Comparison of ENCODE assay signal across 8 mouse cellular contexts in genomic region chr17:46546995-46547394, GRCm38 (mm10). TPM values are rescaled to one million over a fixed set of nuclear protein-coding genes. Genes with fewer than 3 reads are reported as not detected.
DNase-seq lines count a peak whose midpoint lies in the region; ATAC-seq and TF ChIP-seq lines count a peak whose summit lies in the region.

No protein-coding gene starts in this region.

- peak overlapping the region; percentile 91 for H3K27ac ChIP-seq in layer of hippocampus, adult 2 months
- H3K27ac ChIP-seq in hindbrain, embryonic 14.5 days: no peak overlapping the region
- H3K27ac ChIP-seq in neural tube, embryonic 13.5 days (replicated peaks): no peak overlapping the region

- peaks cover 7% of the 10 kb centered on the region; the same call in 1 of the 2 replicates for H3K27me3 ChIP-seq in hindbrain, embryonic 14.5 days (ENCODE audit: control insufficient read depth, insufficient read depth, low read length)
- H3K27me3 ChIP-seq in neural tube, embryonic 13.5 days: peaks cover 12% of the 10 kb centered on the region

- H3K4me1 ChIP-seq in hindbrain, embryonic 14.5 days (replicated peaks; ENCODE audit: control insufficient read depth, insufficient read depth, low read length): peaks cover 5% of the 10 kb centered on the region; the same call in 1 of the 2 replicates
- H3K4me1 ChIP-seq in neural tube, embryonic 13.5 days (replicated peaks): peaks cover 30% of the 10 kb centered on the region

- DNase-seq in cerebellum, adult 11-12 months: peak; percentile 54
- no peak for DNase-seq in cerebellum, adult 11 months
- no peak for DNase-seq in layer of hippocampus, adult 2 months (ENCODE audit: low spot score in 2 of 2)
- no peak for DNase-seq in layer of hippocampus, postnatal 25 days (ENCODE audit: extremely low spot score in 1 of 2, low spot score in 1 of 2)
- DNase-seq in hindbrain, embryonic 14.5 days (ENCODE audit: low spot score): no peak
- DNase-seq in left cerebral cortex, adult 8-10 months (ENCODE audit: low spot score in 2 of 2): no peak
- no peak for DNase-seq in ovary, postnatal 10 days (ENCODE audit: low spot score)

- no peak for ATAC-seq in hindbrain, embryonic 14.5 days (ENCODE audit: low FRiP score)
- ATAC-seq in neural tube, embryonic 13.5 days (ENCODE audit: low read depth): no peak

- WGBS in hindbrain, embryonic 14.5 days: 11% methylated on average over 8 of the region's 8 CpGs
- 14% methylated on average over 8 of the region's 8 CpGs for WGBS in neural tube, embryonic 13.5 days

- no peaks in the 10 kb centered on the region for H3K9me3 ChIP-seq in hindbrain, embryonic 14.5 days (ENCODE audit: control insufficient read depth, low read length)
- no peaks in the 10 kb centered on the region for H3K9me3 ChIP-seq in neural tube, embryonic 13.5 days

- no peak overlapping the region for H3K9ac ChIP-seq in hindbrain, embryonic 14.5 days
- no peak overlapping the region for H3K9ac ChIP-seq in neural tube, embryonic 13.5 days

- peaks cover 54% of the 10 kb centered on the region for H3K36me3 ChIP-seq in hindbrain, embryonic 14.5 days (replicated peaks; ENCODE audit: control insufficient read depth, insufficient read depth)
- peaks cover 55% of the 10 kb centered on the region for H3K36me3 ChIP-seq in neural tube, embryonic 13.5 days

- H3K4me3 ChIP-seq in layer of hippocampus, adult 2 months: peak overlapping the region; percentile 74; the same call in 1 of the 2 replicates
- H3K4me3 ChIP-seq in hindbrain, embryonic 14.5 days (replicated peaks; ENCODE audit: low read length): no peak overlapping the region
- no peak overlapping the region for H3K4me3 ChIP-seq in neural tube, embryonic 13.5 days

- peak overlapping the region; percentile 76; the same call in 1 of the 2 replicates for H3K4me2 ChIP-seq in hindbrain, embryonic 14.5 days (replicated peaks)
- peak overlapping the region; percentile 81 for H3K4me2 ChIP-seq in neural tube, embryonic 13.5 days

- TF ChIP-seq CTCF in layer of hippocampus, adult 2 months (conservative IDR thresholded peaks at IDR 0.05): no peak

RNA-seq across cellular contexts. Expression of gene Cul9, which starts 0.8 kb away (rescaled TPM):
- 10 to 100 TPM; 66.1 to 68.4 TPM for total RNA-seq in layer of hippocampus, adult 2 months (2021)
- total RNA-seq in layer of hippocampus, postnatal 25 days (2021): 10 to 100 TPM; 51.1 to 57.4 TPM
- polyA plus RNA-seq in hindbrain, embryonic 14.5 days (2014; fragmentation: Nextera tagmentation; extraction: Ambion mirVana): 14.6 and 14.7 TPM in 2 replicates
- polyA plus RNA-seq in neural tube, embryonic 13.5 days (2015; fragmentation: Nextera tagmentation; extraction: Ambion mirVana): 16.4 and 17.0 TPM in 2 replicates
- total RNA-seq in left cerebral cortex, adult 8-10 months (2022): 10 to 100 TPM; 62.1 to 68.2 (median 66.4) TPM

RNA-seq across cellular contexts. Expression of gene Srf, which starts 9.0 kb away (rescaled TPM):
- total RNA-seq in layer of hippocampus, adult 2 months (2021): 10 to 100 TPM; 75.7 to 90.9 TPM
- total RNA-seq in layer of hippocampus, postnatal 25 days (2021): 10 to 100 TPM; 75.9 to 80.6 TPM
- polyA plus RNA-seq in hindbrain, embryonic 14.5 days (2014; fragmentation: Nextera tagmentation; extraction: Ambion mirVana): 5.2 and 6.5 TPM in 2 replicates
- polyA plus RNA-seq in neural tube, embryonic 13.5 days (2015; fragmentation: Nextera tagmentation; extraction: Ambion mirVana): 4.7 and 5.4 TPM in 2 replicates
- 10 to 100 TPM; 57.3 to 61.0 (median 60.6) TPM for total RNA-seq in left cerebral cortex, adult 8-10 months (2022)

RNA-seq across cellular contexts. Expression of gene Dnph1, which starts 50.5 kb away (rescaled TPM):
- 1 to 10 TPM; 4.8 to 6.2 TPM for total RNA-seq in layer of hippocampus, adult 2 months (2021)
- total RNA-seq in layer of hippocampus, postnatal 25 days (2021): 1 to 10 TPM; 5.1 to 6.7 TPM
- 16.0 and 16.6 TPM in 2 replicates for polyA plus RNA-seq in hindbrain, embryonic 14.5 days (2014; fragmentation: Nextera tagmentation; extraction: Ambion mirVana)
- 19.0 and 19.2 TPM in 2 replicates for polyA plus RNA-seq in neural tube, embryonic 13.5 days (2015; fragmentation: Nextera tagmentation; extraction: Ambion mirVana)
- 1 to 10 TPM; 3.0 to 5.4 (median 4.8) TPM for total RNA-seq in left cerebral cortex, adult 8-10 months (2022)

RNA-seq across cellular contexts. Expression of gene Ttbk1, which starts 59.5 kb away (rescaled TPM):
- 100 to 1,000 TPM; 119 to 122 TPM for total RNA-seq in layer of hippocampus, adult 2 months (2021)
- 100 to 1,000 TPM; 112 to 124 TPM for total RNA-seq in layer of hippocampus, postnatal 25 days (2021)
- 6.5 and 7.7 TPM in 2 replicates for polyA plus RNA-seq in hindbrain, embryonic 14.5 days (2014; fragmentation: Nextera tagmentation; extraction: Ambion mirVana)
- polyA plus RNA-seq in neural tube, embryonic 13.5 days (2015; fragmentation: Nextera tagmentation; extraction: Ambion mirVana): 6.0 and 6.9 TPM in 2 replicates
- total RNA-seq in left cerebral cortex, adult 8-10 months (2022): 100 to 1,000 TPM; 110 to 125 (median 119) TPM
